Mouse (Mus musculus) embryonic facial prominence, embryonic 14.5 days (tissue): Measurements from ENCODE around the gene Daam2. TPM values are rescaled to one million over a fixed set of nuclear protein-coding genes. Genes with fewer than 3 reads are reported as not detected.

Source experiments
- ATAC-seq: fragments of 200-750 bp; cut with Nextera tagmentation; 2 replicates; pipeline ENCODE4 v1.8.0; 2017; ENCODE audit warnings: low read depth, moderate number of reproducible peaks, moderate TSS enrichment
- DNase-seq: peaks from one replicate; pipeline ENCODE4 v3.0.0-alpha.2; 2015; ENCODE audit warnings: low spot score
- H3K27ac ChIP-seq: fragments of 300-500 bp; sonication (generic); replicated peaks from 2 replicates; pipeline ENCODE4 v1.5.1; 2014; ENCODE audit warnings: low read depth, mild to moderate bottlenecking, low read length, moderate library complexity
- H3K27me3 ChIP-seq: fragments of 300-500 bp; sonication (generic); replicated peaks from 2 replicates; pipeline ENCODE4 v1.6.1; 2014; ENCODE audit warnings: low read length; ENCODE audit not compliant: control insufficient read depth, insufficient read depth
- H3K36me3 ChIP-seq: fragments of 300-500 bp; sonication (generic); 2 replicates; pipeline ENCODE4 v1.6.1; 2014; ENCODE audit warnings: low read length, mixed read lengths; ENCODE audit not compliant: control insufficient read depth, insufficient read depth
- H3K4me1 ChIP-seq: fragments of 300-500 bp; sonication (generic); 2 replicates; pipeline ENCODE4 v1.6.1; 2014; ENCODE audit warnings: antibody characterized with exemption, low read length; ENCODE audit not compliant: control insufficient read depth, insufficient read depth
- H3K4me2 ChIP-seq: fragments of 300-500 bp; sonication (generic); 2 replicates; pipeline ENCODE4 v1.6.1; 2014; ENCODE audit warnings: low read depth, mild to moderate bottlenecking, low read length, moderate library complexity, mixed read lengths
- H3K4me3 ChIP-seq: fragments of 300-500 bp; sonication (generic); 2 replicates; pipeline ENCODE4 v1.5.1; 2014; ENCODE audit warnings: low read depth, mild to moderate bottlenecking, low read length
- H3K9ac ChIP-seq: fragments of 300-500 bp; sonication (generic); 2 replicates; pipeline ENCODE4 v1.6.1; 2014; ENCODE audit warnings: low read depth, mild to moderate bottlenecking, low read length, moderate library complexity, mixed read lengths
- H3K9me3 ChIP-seq: fragments of 300-500 bp; sonication (generic); 2 replicates; pipeline ENCODE4 v1.6.1; 2016; ENCODE audit warnings: low read length; ENCODE audit not compliant: control insufficient read depth
- WGBS: fragments of 180-500 bp; shearing (Covaris S2); extraction: QIAGEN DNeasy Blood & Tissue Kit; methylation state at CpG from one replicate; pipeline ENCODE4 v1.1.7; 2014; 5-methylcytosine and 5-hydroxymethylcytosine counted together
- polyA plus RNA-seq: library from polyadenylated mRNA; unstranded; fragments of >200 nt; fragmentation: Nextera tagmentation; extraction: Ambion mirVana; gene quantifications from 2 replicates; pipeline ENCODE4 v1.2.1, GENCODE M21; 2014

Daam2 gene
- polyA plus RNA-seq, 1 experiment from 2014 or later, result 8.0 TPM

DNA sequence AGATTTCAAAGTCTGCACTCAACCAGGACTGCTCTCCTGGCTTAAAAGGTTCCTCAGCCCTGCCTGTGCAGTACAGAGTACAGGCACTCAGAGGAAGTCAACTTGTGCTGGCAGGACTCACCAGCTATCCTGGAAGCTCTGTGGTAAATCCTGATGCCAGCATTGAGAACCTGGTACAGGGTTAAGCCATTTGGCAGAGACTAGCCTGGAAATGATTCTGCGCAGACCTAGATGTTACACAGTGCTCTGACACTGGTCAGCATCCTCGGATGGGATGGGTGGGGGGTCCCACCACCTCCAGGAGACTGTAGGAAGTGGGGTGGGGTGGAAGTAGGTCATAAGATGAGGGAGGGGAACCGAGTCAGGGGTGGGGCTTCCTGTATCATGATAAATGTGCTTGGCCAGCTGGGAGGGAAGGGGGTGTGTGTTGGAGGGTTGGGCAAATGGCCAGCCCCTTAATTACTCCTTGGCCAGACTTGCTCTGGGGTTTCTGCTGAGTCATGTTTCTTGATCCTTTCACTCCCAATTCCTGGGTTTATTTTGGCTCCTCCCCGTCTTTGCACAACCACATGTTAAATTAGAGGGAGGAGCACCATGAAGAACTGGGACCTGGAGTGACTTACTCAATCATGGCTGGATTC, 132.0 kb downstream of the Daam2 start:
- Histone ChIP-seq H3K4me1 (peaks cover 28% of the 10 kb centered on the region), H3K9me3 (no peaks in the 10 kb centered on the region), H3K36me3 (peaks cover 31% of the 10 kb centered on the region), H3K27ac (0 out of 2 replicates have a peak overlapping the region, but pooled peaks have one; percentile 10), H3K4me3 (no peak overlapping the region), H3K27me3 (no peaks in the 10 kb centered on the region), H3K9ac (no peak overlapping the region), H3K4me2 (no peak overlapping the region)
- 64% methylated on average over 4 of the region's 4 CpGs for WGBS
- peak; percentile 80 for DNase-seq
- no peak for ATAC-seq

DNA sequence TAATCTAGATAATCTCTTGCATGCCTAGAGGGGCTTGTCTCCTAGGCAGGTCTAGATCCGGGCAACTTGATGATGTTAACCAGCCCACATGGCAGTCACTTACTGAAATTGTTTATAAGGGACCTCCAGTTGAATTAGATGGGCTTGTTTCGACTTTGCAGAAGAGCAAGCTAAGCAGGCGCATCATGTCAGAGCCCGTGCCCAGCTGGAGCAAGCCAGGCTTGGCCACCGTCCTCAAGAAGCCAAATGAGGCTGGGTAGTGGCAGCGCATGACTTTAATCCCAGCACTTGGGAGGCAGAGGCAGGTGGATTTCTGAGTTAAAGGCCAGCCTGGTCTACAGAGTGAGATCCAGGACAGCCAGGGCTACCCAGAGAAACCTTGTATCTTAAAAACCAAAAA, 133.0 kb downstream of the Daam2 start:
- Histone ChIP-seq H3K27ac (no peak overlapping the region), H3K36me3 (peaks cover 31% of the 10 kb centered on the region), H3K4me2 (no peak overlapping the region), H3K9ac (no peak overlapping the region), H3K4me3 (no peak overlapping the region), H3K4me1 (peaks cover 28% of the 10 kb centered on the region), H3K27me3 (no peaks in the 10 kb centered on the region), H3K9me3 (no peaks in the 10 kb centered on the region)
- DNase-seq, result no peak
- 92% methylated on average over 6 of the region's 6 CpGs for WGBS
- no peak for ATAC-seq

DNA sequence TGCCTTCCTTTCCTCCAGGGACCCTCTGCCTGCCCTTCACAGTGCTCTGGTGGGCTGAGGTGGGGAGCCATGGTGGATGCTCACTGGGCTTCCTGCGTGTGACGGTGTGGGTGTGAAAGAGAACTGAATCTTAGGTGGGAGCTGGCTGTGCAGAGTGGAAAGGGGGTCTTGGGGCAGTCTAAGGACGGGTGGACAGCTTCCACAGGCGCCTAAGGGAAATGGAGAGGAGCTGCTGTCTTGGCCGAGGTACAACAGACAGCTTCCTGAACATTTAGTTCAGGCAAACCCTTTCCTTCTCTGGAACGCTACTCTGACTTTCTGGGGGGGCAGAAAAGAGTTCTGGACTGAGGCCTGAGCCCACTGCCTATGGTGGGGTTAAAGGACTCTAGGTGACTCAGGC, 134.0 kb downstream of the Daam2 start:
- H3K4me3 ChIP-seq, result no peak overlapping the region
- H3K4me1 ChIP-seq, result peaks cover 28% of the 10 kb centered on the region
- 81% methylated on average over 6 of the region's 6 CpGs for WGBS
- peaks cover 21% of the 10 kb centered on the region for H3K36me3 ChIP-seq
- H3K4me2 ChIP-seq, result peak overlapping the region; percentile 26; the same call in 1 of the 2 replicates
- DNase-seq (no peak), ATAC-seq (no peak)
- H3K27me3 ChIP-seq, result no peaks in the 10 kb centered on the region
- no peaks in the 10 kb centered on the region for H3K9me3 ChIP-seq
- no peak overlapping the region for H3K27ac ChIP-seq
- no peak overlapping the region for H3K9ac ChIP-seq

DNA sequence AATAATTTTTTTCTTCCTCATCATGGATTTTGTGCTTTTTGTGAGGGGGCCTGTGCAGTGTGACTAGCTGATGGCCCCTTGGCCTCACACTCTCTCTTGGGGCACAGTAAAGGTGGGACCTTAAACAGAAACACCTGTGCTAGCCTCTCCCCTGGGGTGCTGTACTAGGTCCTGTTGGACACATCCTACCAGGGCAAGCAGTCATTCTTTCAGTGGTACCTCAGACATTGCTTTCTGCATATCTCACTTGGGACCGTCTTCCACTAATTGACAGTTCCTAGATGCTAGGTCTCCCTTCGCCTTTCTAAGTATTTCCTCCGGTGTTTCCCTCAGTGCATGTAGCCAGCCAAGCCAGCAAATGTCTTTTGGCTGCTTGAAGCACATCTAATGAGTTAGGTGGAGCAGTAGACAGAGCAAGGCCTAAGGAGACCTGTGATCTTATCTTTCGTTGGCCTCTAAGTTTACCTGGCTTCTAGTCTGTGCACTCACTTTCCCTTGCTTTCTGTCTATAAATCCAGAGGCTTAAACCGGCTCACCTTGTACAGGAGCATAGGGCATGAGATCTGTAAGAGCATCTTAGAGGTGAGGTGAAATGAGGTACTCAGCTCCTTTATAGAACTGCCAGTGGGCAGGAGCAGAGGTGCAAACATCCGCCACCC, 134.5 kb downstream of the Daam2 start:
- peaks cover 28% of the 10 kb centered on the region for H3K4me1 ChIP-seq
- no peak for DNase-seq
- peak overlapping the region; percentile 81 for H3K4me2 ChIP-seq
- H3K9ac ChIP-seq, result peak overlapping the region; percentile 79
- H3K27ac ChIP-seq, result no peak overlapping the region
- H3K36me3 ChIP-seq, result peaks cover 16% of the 10 kb centered on the region
- peak overlapping the region; percentile 64 for H3K4me3 ChIP-seq
- 87% methylated on average over 6 of the region's 6 CpGs for WGBS
- no peak for ATAC-seq
- H3K27me3 ChIP-seq, result no peaks in the 10 kb centered on the region
- H3K9me3 ChIP-seq, result no peaks in the 10 kb centered on the region

DNA sequence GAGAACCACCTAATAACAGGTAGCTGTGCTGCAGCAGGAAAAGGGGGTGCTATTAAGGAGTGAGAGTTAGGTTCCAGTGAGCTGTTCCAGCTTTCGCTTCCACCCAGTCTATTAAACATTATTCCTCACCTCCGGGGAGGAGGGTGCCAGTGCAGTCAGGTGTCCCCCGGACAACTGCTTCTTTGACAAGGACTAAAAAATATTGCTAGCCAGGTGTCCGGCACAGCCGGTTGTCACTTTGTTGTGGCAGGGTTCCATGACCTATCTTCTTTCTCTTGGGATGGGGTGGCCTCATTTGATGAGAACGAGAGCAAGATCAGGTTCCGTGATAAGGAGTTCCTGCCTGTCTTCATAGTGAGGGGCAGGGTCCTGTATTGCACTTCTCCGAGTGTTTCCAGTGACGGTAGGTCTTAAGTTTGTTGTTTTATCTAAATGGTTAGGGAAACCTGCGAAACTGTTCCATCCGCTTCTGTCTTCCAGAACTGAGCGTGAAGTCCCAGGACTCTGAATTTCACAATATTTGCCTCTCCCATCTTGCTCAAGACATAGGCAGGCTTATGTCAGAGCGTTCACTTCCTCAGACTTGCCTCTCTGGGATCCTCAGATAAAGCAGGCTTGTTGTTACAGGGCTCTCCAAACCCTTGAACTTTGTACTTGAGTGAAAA, 135.3 kb downstream of the Daam2 start:
- H3K27ac ChIP-seq, result peak overlapping the region; percentile 59
- peak overlapping the region; percentile 64 for H3K4me3 ChIP-seq
- peak overlapping the region; percentile 81 for H3K4me2 ChIP-seq
- 49% methylated on average over 13 of the region's 13 CpGs for WGBS
- no peaks in the 10 kb centered on the region for H3K27me3 ChIP-seq
- peaks cover 28% of the 10 kb centered on the region for H3K4me1 ChIP-seq
- peaks cover 9% of the 10 kb centered on the region; the same call in 1 of the 2 replicates for H3K36me3 ChIP-seq
- peak overlapping the region; percentile 79 for H3K9ac ChIP-seq
- DNase-seq (peak; percentile 27), ATAC-seq (no peak)
- no peaks in the 10 kb centered on the region for H3K9me3 ChIP-seq

DNA sequence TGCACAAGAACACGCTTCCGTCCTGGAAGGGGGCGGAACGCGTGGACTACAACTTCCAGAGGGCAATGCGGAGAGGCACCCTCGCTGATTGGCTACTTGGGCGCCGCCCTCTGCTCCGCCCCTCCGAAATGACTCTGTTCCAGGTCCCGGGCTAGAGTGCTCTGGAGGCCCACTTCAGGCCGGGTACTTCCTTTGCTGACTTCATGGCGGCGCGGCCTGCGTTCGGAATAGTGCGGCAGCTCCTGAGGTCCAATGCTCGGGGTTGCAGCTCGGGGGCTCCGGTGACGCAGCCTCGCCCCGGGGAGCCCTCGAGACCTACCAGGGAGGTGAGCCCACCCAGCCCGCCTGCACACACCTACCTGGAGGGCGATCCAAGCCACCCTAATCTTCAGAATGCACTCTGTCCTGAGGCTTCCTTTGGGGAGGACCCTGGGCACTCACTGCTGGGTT, 135.9 kb downstream of the Daam2 start, which contains the start of gene Mocs1:
Gene Mocs1 (plus strand): TSS at position 124 of the 450 bp plus-strand sequence.
- Histone ChIP-seq H3K4me1 (peaks cover 28% of the 10 kb centered on the region), H3K27ac (peak within 1 kb of the TSS; percentile 59), H3K4me2 (peak within 1 kb of the TSS; percentile 81), H3K27me3 (no peaks in the 10 kb centered on the region), H3K9ac (peak within 1 kb of the TSS; percentile 79), H3K36me3 (peaks cover 4% of the 10 kb centered on the region; the same call in 1 of the 2 replicates), H3K9me3 (no peaks in the 10 kb centered on the region), H3K4me3 (peak within 1 kb of the TSS; percentile 64)
- WGBS, result 0% methylated on average over 27 of the region's 28 CpGs
- peak; percentile 99 for ATAC-seq
- peak; percentile 97 for DNase-seq

DNA sequence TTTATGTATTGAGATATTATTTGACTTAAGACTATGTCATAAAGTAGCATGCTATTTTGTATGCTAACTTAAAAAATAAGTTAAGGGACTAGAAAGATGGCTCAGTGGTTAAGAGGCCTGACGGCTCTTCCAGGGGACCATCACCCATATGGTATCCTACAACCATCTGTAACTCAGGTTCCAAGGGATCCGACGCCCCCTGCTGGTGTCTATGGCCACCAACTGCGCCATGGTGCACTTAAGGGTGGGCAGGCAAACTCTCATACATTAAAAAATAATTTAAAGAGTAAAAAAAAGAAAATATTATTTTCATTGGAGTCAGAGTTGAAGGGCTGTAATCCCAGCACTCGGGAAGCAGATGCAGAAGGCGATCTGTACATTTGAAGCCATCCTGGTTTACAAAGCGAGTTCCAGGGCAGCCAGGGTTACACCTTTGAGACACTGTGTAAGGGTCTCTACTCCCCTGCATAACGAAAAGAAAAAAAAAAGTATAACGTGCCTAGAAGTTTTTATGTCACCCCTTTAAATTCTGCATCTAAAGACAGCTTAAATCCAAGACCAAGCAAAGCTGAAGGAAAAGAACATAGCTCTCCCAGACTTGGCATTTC, 136.4 kb downstream of the Daam2 start:
- peak; percentile 9; the same call in 1 of the 2 replicates for ATAC-seq
- 15% methylated on average over 9 of the region's 9 CpGs for WGBS
- Histone ChIP-seq H3K9me3 (no peaks in the 10 kb centered on the region), H3K4me3 (peak overlapping the region; percentile 64), H3K36me3 (no peaks in the 10 kb centered on the region), H3K27ac (no peak overlapping the region), H3K4me2 (peak overlapping the region; percentile 42), H3K4me1 (peaks cover 27% of the 10 kb centered on the region), H3K9ac (peak overlapping the region; percentile 79; the same call in 1 of the 2 replicates), H3K27me3 (no peaks in the 10 kb centered on the region)
- no peak for DNase-seq

DNA sequence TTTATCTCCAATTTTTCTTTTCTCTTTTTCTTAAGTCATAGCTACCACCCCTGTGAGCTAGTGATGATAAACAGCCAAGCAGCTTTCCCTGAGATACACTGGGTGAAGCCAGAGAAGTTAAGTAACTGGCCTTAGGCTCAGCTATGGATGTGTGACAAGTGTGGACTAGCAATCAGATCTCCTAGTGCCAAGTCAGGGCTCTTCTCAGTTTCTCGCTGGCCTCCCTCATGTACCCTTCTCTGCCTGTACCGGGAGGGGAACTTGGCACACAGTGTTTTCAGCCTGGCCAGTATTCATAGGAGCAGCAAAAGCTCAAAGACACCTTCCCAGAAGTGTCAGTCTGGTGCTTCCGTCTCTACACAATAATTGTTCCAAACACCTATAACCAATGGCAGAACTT, 140.3 kb downstream of the Daam2 start:
- H3K9me3 ChIP-seq, result no peaks in the 10 kb centered on the region
- no peak overlapping the region for H3K27ac ChIP-seq
- no peaks in the 10 kb centered on the region for H3K36me3 ChIP-seq
- WGBS, result 87% methylated on average over 3 of the region's 3 CpGs
- H3K4me2 ChIP-seq, result no peak overlapping the region
- DNase-seq (no peak), ATAC-seq (no peak)
- no peak overlapping the region for H3K4me3 ChIP-seq
- H3K9ac ChIP-seq, result no peak overlapping the region
- H3K27me3 ChIP-seq, result no peaks in the 10 kb centered on the region
- peaks cover 3% of the 10 kb centered on the region; the same call in 1 of the 2 replicates for H3K4me1 ChIP-seq
